Mouse (Mus musculus) intestine, embryonic 15.5 days (tissue): ENCODE results near the gene Gm21887. TPM values are rescaled to one million over a fixed set of nuclear protein-coding genes. Genes with fewer than 3 reads are reported as not detected.

ENCODE experiments used
- polyA plus RNA-seq: library from polyadenylated mRNA; unstranded; fragments of >200 nt; fragmentation: Nextera tagmentation; extraction: Ambion mirVana; gene quantifications from 2 replicates; pipeline ENCODE4 v1.2.1, GENCODE M21; 2015

Gm21887 gene
- polyA plus RNA-seq, 1 experiment from 2014 or later = 168 TPM

Other genes starting within 250 kb of the Gm21887 start
- 0.15 and 0.25 TPM in 2 replicates for gene 4933400A11Rik, start 230.0 kb upstream of the Gm21887 start, polyA plus RNA-seq